Mouse (Mus musculus): ENCODE results near the gene Gsdma3.

- TF ChIP-seq CTCF (IDR thresholded peaks at IDR 0.05) (no peak), POLR2A (IDR thresholded peaks at IDR 0.05; ENCODE audit: insufficient read depth, low read depth, low read length) (no peak)
These were observed 49.7 kb downstream of the Gsdma3 start for GRCm38 (mm10) chr11:98675829-98676363.

Measured in heart, adult 2 months (tissue).